Mouse (Mus musculus): ENCODE data around the gene Slco3a1.

Slco3a1 gene

DNA sequence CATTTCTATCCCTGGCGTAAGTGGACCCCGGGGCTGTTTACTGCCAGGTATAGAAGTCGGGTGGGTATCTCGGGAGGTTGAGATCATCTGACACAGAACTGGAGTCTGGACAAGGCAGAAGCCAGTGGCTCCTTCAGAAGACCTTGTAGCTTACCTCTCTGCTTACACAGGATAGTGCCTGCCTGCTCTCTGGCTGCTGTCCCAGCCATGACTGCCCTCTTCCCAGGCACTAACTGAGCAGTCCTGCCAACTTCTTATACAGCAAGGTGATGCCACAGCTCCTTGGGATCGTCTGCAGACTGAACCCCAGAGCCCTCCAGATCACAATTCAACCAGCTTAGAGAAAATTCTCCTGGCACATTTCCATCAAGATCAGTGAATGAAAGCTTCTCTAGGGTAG lies 26.4 kb downstream of the Slco3a1 start:
- no peak for DNase-seq (ENCODE audit: low spot score in 2 of 2)

- DNase-seq (ENCODE audit: low spot score in 2 of 2): no peak
These were observed 26.9 kb downstream of the Slco3a1 start for GRCm38 (mm10) chr7:74527689-74528088.

DNA sequence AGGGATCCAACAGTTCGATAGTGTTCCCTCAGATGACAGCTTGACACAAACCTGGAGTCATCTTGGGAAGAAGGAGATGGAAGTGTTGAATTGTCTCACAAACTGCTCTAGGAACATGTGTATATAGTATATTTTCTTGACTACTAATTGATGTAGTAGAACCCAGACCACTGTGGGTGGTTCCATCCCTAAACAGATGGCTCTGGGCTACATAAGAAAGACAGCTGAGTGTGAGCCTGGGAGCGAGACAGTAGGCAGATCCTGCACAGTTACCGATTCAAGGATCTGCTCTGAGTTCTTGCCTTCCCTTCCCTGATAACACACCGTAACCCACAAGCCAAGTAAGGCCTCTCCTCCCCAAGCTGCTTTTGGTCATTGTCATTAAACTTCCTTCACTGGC lies 28.6 kb downstream of the Slco3a1 start:
- DNase-seq (ENCODE audit: low spot score in 2 of 2): no peak

GRCm38 (mm10) chr7:74525586-74525985 lies 29.0 kb downstream of the Slco3a1 start:
- DNase-seq (ENCODE audit: low spot score in 2 of 2): no peak

- DNase-seq (ENCODE audit: low spot score in 2 of 2): no peak
These were observed 30.2 kb downstream of the Slco3a1 start for GRCm38 (mm10) chr7:74524188-74524971.

- no peak for DNase-seq (ENCODE audit: low spot score in 2 of 2)
These were observed 31.5 kb downstream of the Slco3a1 start for GRCm38 (mm10) chr7:74523086-74523485.

- DNase-seq (ENCODE audit: low spot score in 2 of 2): no peak
These were observed 32.3 kb downstream of the Slco3a1 start for GRCm38 (mm10) chr7:74522260-74522659.

DNA sequence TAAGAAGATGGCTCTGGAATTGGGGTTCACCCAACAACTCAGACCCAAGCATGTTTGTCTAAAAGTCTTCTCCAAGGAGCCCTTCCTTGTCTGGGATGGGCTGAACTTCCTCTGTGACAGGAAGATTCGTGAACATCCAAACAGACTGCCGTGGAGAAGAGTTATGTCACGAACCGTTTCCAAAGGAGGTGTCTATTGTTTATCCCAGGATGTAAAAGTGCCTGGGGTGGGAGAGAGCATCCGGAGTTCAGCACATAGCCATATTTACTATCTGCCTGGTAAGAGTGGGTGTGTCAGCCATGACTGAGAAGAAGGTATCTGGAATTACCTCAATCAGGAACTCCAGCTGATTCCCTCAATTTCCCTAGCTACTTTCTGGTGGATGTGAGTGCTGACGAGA lies 35.2 kb downstream of the Slco3a1 start:
- DNase-seq (ENCODE audit: low spot score in 2 of 2): no peak

DNA sequence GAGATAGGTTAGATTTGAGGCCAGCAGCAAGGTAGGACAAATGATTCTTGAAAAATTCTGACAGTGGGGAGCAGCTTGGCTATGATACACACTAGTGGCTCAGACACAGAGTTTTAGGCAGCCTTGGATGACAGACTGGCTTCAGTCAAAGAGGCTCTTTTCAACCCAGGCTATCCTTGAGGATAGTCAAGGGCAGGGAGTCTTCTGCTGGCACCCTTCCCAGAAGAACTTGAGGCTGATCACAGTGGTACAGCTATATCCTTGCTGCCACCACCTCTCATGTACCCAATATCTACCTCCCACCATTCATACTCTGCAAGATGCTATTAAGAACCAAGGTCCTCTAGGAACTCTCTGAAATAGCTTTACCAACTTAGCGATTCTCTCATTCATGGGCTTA lies 35.8 kb downstream of the Slco3a1 start:
- DNase-seq (ENCODE audit: low spot score in 2 of 2): no peak

GRCm38 (mm10) chr7:74518255-74518654 lies 36.3 kb downstream of the Slco3a1 start:
- no peak for DNase-seq (ENCODE audit: low spot score in 2 of 2)

DNA sequence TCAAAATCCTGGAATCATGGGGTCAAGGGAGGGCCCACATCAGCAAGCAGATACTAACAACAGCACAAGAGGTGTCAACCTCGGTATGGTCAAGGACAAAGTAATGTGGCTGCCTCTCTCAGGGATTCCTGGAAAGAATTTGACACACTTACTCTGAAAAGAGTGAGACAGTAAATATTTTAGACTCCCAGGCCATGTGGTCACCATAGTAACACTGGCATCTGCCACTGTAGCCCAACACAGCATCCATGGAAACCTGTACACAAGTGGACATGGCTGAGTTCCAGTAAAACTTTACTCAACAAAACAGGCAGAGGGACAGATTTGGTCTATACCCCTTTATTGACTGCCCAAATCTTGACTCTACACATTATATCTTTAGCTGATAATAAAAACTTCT lies 43.9 kb downstream of the Slco3a1 start:
- DNase-seq (ENCODE audit: low spot score in 2 of 2): no peak

- no peak for DNase-seq (ENCODE audit: low spot score in 2 of 2)
These were observed 46.4 kb downstream of the Slco3a1 start for GRCm38 (mm10) chr7:74508205-74508604.

GRCm38 (mm10) chr7:74506856-74507255 lies 47.7 kb downstream of the Slco3a1 start:
- no peak for DNase-seq (ENCODE audit: low spot score in 2 of 2)

DNA sequence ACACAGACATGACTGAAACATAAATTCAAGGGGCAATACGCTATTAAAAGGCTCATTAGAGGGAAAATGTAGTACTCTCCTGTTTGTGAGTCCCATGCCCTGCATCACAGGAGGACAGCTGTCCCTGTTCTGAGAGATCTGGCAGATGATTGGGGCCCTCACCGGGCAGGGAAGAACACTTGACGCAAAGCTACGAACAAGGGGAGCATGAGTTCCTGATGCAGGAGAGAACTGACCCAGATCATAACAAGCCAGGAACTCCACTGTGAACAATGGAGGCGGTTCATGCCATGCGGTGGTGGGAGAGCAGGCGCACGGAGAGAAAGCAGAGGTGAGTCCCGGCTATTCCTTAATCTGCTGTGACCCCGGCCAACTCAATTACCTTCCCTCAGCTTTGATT lies 48.9 kb downstream of the Slco3a1 start:
- no peak for DNase-seq (ENCODE audit: low spot score in 2 of 2)

DNA sequence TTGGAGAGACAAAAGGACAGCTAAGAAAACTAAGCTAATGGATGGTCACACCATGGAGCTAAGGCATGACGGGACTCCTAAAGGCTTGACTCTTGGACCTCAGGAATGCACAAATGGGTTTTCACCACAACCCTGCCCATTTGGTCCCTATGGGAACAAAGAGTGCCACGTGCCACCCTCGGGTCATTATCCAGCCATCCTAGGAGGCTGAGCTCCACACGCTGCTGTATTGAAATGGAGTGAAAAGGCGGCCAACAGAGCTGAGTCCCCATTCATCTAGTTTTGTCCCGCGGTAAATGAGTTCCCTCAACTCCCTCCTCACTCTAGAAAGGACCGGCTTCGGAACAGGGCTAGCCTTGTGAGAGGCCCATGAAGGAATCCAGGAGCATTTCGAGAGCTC lies 53.4 kb downstream of the Slco3a1 start:
- DNase-seq (ENCODE audit: low spot score in 2 of 2): no peak

DNA sequence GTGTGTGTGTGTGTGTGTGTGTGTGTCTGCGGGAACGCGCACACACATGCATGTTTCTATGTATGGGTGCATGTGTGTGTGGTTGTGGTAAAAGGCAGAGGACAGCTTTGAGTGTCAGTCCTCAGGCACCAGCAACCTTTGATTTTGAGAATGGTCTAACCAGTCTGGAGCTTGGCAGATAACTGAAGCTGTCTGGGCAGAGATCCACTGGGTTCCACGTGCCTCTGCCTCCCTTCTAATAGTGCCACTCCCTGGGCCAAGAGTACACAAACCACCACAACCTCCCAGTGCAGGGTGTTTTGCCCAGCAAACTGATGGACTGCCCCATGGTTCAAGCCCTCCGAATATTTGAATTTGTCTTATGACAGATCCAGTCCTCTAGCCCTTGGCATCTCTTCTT lies 55.1 kb downstream of the Slco3a1 start:
- DNase-seq (ENCODE audit: low spot score in 2 of 2): no peak

GRCm38 (mm10) chr7:74498266-74498980 lies 56.2 kb downstream of the Slco3a1 start:
- no peak for DNase-seq (ENCODE audit: low spot score in 2 of 2)

GRCm38 (mm10) chr7:74497203-74497602 lies 57.4 kb downstream of the Slco3a1 start:
- no peak for DNase-seq (ENCODE audit: low spot score in 2 of 2)

DNA sequence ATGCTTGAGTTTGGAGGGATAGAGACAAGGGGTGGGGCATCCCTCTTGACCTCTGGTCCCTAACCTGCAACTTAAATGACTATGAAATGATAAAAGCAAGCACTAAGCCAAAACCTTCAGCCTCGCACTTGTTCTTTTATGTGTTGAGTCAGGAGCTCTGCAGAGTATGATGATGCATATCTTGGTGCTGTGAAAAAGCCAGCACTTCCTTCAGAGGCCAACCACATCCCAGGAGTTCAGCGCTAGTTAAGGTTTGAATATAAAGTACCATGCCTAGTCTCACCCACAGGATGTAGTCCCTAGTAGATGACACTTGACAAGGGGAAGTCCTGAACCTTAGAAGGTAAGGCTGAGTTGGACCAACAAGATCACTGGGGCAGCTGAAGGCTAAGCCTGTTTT lies 59.1 kb downstream of the Slco3a1 start:
- DNase-seq (ENCODE audit: low spot score in 2 of 2): no peak

DNA sequence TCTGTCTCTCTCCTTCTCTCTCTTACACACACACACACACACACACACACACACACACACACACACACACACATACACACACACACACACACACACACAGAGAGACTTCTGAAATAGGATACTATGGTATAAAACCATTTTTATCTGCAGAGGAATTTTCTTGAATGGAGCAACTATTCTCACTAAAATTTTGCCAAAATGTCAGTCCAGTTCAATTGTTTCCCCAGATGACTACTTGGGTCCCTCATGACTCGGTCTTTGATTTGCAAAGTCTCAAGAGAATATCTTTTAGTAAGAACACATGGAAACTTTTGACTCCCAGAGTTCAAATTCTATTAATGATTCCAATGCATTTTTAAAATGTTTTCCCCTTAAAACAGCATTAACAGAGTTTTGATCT lies 60.8 kb downstream of the Slco3a1 start:
- DNase-seq (ENCODE audit: low spot score in 2 of 2): no peak

DNA sequence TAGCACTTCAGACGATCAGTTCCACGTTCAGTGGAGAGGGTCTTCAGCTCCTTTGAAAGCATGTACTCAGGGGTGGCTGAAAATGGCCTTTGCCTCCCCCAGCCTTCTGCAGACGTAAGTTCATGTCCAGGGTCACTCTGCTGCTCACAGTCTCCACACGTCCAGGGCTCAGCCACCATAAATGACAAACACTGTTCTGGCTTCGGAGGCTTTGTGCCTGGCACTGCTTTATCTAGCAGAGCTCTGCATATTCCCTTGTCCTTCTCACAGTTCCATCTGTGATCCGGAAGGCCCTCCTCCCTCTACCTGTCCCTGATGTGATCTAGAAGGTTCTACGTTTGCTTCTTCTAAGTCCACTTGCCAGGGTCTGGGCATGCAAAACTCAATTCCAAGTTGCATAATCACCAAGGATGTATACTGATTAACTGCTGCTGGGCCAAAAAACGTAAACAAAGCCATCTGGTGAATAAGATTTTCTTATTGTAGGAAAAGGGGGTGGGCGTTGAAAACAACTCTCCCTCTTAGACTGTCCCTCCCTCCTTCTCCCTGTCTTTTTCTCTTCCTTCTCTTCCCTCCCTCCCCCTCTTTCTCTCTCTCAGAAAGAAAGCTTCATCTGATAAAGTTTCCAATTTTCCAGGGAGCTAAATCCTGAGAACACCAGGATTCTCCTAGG lies 62.8 kb downstream of the Slco3a1 start:
- DNase-seq (ENCODE audit: low spot score in 2 of 2): no peak

DNA sequence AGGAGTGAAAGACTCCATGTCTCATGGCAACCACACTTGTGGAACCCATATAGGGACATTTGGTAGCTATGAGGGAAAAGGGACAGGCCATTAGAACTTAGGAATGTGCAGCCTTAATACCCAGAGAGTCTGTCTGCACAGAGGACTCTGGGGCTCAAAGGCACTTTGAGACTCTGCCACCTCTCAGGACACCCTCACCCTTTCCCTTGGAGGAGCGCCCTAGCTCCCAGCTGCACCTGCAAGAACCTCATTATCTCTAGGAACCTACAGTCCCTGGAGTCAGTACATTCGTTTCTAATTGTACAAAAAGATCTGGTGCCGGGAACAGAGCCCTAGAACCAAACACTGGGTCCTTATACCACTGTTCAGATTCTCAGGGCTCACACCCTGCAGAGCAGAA lies 66.4 kb downstream of the Slco3a1 start:
- DNase-seq (ENCODE audit: low spot score in 2 of 2): no peak

GRCm38 (mm10) chr7:74487727-74488126 lies 66.9 kb downstream of the Slco3a1 start:
- no peak for DNase-seq (ENCODE audit: low spot score in 2 of 2)
